Mouse (Mus musculus): ENCODE measurements around the gene Lrrc1.

GRCm38 (mm10) chr9:77429230-77430015 lies 115.2 kb downstream of the Lrrc1 start:
- TF ChIP-seq CTCF (IDR thresholded peaks at IDR 0.05) (no peak), EP300 (IDR thresholded peaks at IDR 0.05) (no peak)

All from lung, postnatal 0 days (tissue).